Mouse (Mus musculus) olfactory bulb, adult 2 months (tissue): ENCODE results near the gene Ankrd11.

Source experiments
- CTCF ChIP-seq: fragments of 200-500 bp; IDR thresholded peaks from 2 replicates; pipeline ENCODE4 v1.5.1; 2012; ENCODE audit warnings: low read depth, mild to moderate bottlenecking, low read length, moderate library complexity; ENCODE audit not compliant: insufficient read depth
- POLR2A ChIP-seq: fragments of 200-500 bp; IDR thresholded peaks from 2 replicates; pipeline ENCODE4 v1.6.1; 2012; ENCODE audit warnings: mild to moderate bottlenecking, low read depth, low read length, moderate library complexity; ENCODE audit not compliant: insufficient read depth

GRCm38 (mm10) chr8:123027786-123028185, 14.3 kb downstream of the Ankrd11 start:
- no peak for TF ChIP-seq POLR2A
- no peak for TF ChIP-seq CTCF
